Mouse (Mus musculus): ENCODE data around the gene Naaladl2. TPM values are rescaled to one million over a fixed set of nuclear protein-coding genes. Genes with fewer than 3 reads are reported as not detected.

Gene Naaladl2
- polyA plus RNA-seq (2011; ENCODE audit: insufficient read depth, insufficient read length, low read depth, missing spikeins), result 0.21 TPM in 1 of 2 replicates, not detected in the other

DNA sequence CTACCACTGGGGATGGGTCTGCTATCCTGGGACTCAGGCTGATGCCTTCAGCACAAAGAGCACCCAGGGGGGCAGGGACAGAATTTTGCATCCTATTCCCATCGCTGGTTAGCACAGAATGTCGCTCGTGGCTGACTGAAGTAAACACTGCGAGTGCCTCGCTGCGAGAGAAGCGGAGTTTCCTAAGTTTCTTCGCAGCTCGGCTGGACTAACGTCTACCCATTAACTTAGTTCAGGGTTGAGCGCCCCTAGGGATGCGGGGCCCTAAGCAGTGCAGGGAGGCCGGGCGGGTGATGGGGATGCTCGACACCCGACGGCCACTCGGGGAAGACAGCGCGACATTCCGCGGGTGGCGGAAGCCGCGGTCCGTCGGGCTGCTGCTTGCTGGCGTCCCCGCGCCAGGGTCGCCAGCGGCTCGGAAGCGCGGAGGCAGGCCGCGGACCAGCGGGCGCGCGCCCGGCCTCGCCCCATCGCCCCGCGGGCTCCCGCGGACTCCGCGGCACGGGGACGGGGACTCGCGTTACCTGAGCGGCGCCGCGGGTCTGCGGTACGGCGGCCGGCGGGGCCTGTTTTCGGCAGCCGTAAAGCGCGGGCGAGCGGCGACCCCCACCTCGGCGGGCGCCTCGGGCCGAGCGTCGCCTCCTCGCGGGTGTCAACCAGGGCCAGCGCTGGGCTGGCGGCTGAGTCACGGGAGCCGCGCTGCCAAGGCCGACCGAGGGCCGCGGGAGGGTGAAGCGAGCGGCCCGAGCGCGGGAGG lies at the start of gene Naaladl2:
TSS of gene Naaladl2 (minus strand) at position 707 of the 757 bp plus-strand sequence.
- Histone ChIP-seq H3K9ac (ENCODE audit: low read depth, poor library complexity, severe bottlenecking) (peak within 1 kb of the TSS; percentile 92), H3K4me3 (ENCODE audit: low read depth, low read length) (peak within 1 kb of the TSS; percentile 48), H3K9me3 (replicated peaks; ENCODE audit: control insufficient read depth, insufficient read depth, low read length, poor library complexity, severe bottlenecking) (no peaks in the 10 kb centered on the region), H3K27ac (ENCODE audit: insufficient read depth, low read length) (no peak within 1 kb of the TSS), H3K4me1 (ENCODE audit: control insufficient read depth, insufficient read depth, low read length) (no peaks in the 10 kb centered on the region), H3K27me3 (ENCODE audit: control insufficient read depth, insufficient read depth, low read length, poor library complexity, severe bottlenecking) (0 out of 2 replicates have a peak, but pooled peaks cover 1% of the 10 kb centered on the region), H3K36me3 (ENCODE audit: control insufficient read depth, insufficient read depth, low read length, poor library complexity, severe bottlenecking) (no peaks in the 10 kb centered on the region)
- no peak for TF ChIP-seq EP300 (IDR thresholded peaks at IDR 0.05; ENCODE audit: insufficient read depth, low read depth, low read length)
- no peak for TF ChIP-seq CTCF (IDR thresholded peaks at IDR 0.05; ENCODE audit: low read depth, low read length)
- no peak for TF ChIP-seq POLR2A (IDR thresholded peaks at IDR 0.05; ENCODE audit: insufficient read depth, low read length)

DNA sequence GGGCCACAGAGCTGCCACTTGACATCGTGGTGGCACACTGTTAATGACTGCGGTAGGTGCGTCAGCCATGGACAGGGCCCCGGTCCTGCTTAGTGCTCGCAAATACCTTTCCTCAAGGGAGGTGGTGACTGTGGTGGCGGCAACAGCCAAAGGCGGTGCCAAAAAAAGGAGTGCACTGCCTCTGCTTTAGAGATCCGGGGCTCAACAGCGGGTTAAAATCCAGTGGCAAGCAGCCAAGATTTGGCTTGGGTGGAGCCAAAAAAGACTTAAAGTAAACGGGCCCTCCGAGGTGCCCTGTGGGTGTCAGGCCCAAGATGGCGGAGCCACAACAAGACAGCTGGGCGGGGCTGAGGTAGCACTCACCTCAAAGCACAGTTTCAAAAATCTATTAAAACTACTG lies 7.7 kb upstream of the Naaladl2 start:
- Histone ChIP-seq H3K27ac (ENCODE audit: insufficient read depth, low read length) (no peak overlapping the region), H3K36me3 (ENCODE audit: control insufficient read depth, insufficient read depth, low read length, poor library complexity, severe bottlenecking) (no peaks in the 10 kb centered on the region), H3K9ac (ENCODE audit: low read depth, poor library complexity, severe bottlenecking) (no peak overlapping the region), H3K27me3 (ENCODE audit: control insufficient read depth, insufficient read depth, low read length, poor library complexity, severe bottlenecking) (no peaks in the 10 kb centered on the region), H3K4me3 (ENCODE audit: low read depth, low read length) (no peak overlapping the region), H3K4me1 (ENCODE audit: control insufficient read depth, insufficient read depth, low read length) (no peaks in the 10 kb centered on the region), H3K9me3 (replicated peaks; ENCODE audit: control insufficient read depth, insufficient read depth, low read length, poor library complexity, severe bottlenecking) (peaks cover 40% of the 10 kb centered on the region)
- TF ChIP-seq POLR2A (IDR thresholded peaks at IDR 0.05; ENCODE audit: insufficient read depth, low read length) (no peak), CTCF (IDR thresholded peaks at IDR 0.05; ENCODE audit: low read depth, low read length) (no peak), EP300 (IDR thresholded peaks at IDR 0.05; ENCODE audit: insufficient read depth, low read depth, low read length) (no peak)

DNA sequence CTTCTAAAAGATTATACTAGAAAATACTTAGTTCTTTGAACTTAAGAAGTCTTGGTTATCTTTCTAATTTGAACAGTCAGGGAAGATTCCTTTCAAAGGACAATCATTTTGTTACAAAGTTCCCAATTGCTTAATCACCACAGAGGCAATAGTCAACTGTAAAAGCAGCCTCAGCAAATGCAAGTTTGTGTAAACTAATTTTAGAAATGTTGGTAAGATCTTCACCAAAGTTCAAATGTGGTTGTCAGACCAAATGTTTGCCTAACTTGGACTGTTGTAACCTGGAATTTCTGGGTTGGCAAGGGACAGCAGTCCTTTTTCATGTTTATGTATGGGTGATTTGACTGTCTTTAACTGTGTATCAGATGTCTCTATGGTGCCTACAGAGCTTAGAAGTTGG lies 3.2 kb upstream of the Naaladl2 start:
- Histone ChIP-seq H3K4me1 (ENCODE audit: control insufficient read depth, insufficient read depth, low read length) (no peaks in the 10 kb centered on the region), H3K36me3 (ENCODE audit: control insufficient read depth, insufficient read depth, low read length, poor library complexity, severe bottlenecking) (no peaks in the 10 kb centered on the region), H3K27me3 (ENCODE audit: control insufficient read depth, insufficient read depth, low read length, poor library complexity, severe bottlenecking) (0 out of 2 replicates have a peak, but pooled peaks cover 1% of the 10 kb centered on the region), H3K4me3 (ENCODE audit: low read depth, low read length) (no peak overlapping the region), H3K27ac (ENCODE audit: insufficient read depth, low read length) (no peak overlapping the region), H3K9me3 (replicated peaks; ENCODE audit: control insufficient read depth, insufficient read depth, low read length, poor library complexity, severe bottlenecking) (peaks cover 23% of the 10 kb centered on the region), H3K9ac (ENCODE audit: low read depth, poor library complexity, severe bottlenecking) (no peak overlapping the region)
- no peak for TF ChIP-seq CTCF (IDR thresholded peaks at IDR 0.05; ENCODE audit: low read depth, low read length)

DNA sequence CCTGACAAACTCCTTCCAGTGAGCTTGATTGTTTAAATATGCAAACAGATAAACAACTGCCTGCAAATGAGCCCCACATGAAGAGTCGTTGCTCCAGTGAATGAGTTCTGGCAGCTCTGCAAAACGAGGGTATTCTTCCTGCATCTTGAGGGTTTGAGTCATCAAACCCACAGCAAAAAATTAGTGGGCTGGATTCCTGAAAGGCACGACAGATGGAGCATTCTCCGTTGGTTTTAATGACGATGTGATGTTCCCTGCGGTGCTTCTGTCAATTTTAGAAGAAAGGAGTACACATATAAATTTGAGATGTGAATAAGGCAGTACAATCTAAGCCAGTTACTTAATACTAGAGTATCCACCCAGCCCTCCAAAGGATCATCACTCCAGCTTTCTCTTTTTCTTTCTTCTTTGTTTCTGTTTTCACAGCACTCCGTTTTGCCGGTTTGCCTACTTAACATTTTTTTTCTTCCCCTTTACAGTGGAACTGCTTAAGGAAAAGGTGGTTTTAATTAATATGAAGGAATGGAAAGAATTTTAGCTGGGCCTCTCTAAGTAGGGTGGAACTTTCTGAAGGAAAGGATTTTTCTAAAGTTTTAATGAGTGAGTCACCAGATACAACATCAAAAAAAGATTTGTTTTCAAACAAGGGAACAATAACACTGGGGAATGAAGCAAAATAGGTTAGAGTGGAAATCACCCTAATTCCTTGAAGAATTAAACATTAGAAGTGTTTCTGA lies 1.1 kb upstream of the Naaladl2 start:
- no peak overlapping the region for H3K9ac ChIP-seq (ENCODE audit: low read depth, poor library complexity, severe bottlenecking)
- no peaks in the 10 kb centered on the region for H3K4me1 ChIP-seq (ENCODE audit: control insufficient read depth, insufficient read depth, low read length)
- H3K27ac ChIP-seq (ENCODE audit: insufficient read depth, low read length), result no peak overlapping the region
- no peaks in the 10 kb centered on the region for H3K36me3 ChIP-seq (ENCODE audit: control insufficient read depth, insufficient read depth, low read length, poor library complexity, severe bottlenecking)
- TF ChIP-seq CTCF (IDR thresholded peaks at IDR 0.05; ENCODE audit: low read depth, low read length) (no peak), POLR2A (IDR thresholded peaks at IDR 0.05; ENCODE audit: insufficient read depth, low read length) (no peak), EP300 (IDR thresholded peaks at IDR 0.05; ENCODE audit: insufficient read depth, low read depth, low read length) (no peak)
- 0 out of 2 replicates have a peak, but pooled peaks cover 1% of the 10 kb centered on the region for H3K27me3 ChIP-seq (ENCODE audit: control insufficient read depth, insufficient read depth, low read length, poor library complexity, severe bottlenecking)
- no peak overlapping the region for H3K4me3 ChIP-seq (ENCODE audit: low read depth, low read length)
- H3K9me3 ChIP-seq (replicated peaks; ENCODE audit: control insufficient read depth, insufficient read depth, low read length, poor library complexity, severe bottlenecking), result peaks cover 13% of the 10 kb centered on the region

DNA sequence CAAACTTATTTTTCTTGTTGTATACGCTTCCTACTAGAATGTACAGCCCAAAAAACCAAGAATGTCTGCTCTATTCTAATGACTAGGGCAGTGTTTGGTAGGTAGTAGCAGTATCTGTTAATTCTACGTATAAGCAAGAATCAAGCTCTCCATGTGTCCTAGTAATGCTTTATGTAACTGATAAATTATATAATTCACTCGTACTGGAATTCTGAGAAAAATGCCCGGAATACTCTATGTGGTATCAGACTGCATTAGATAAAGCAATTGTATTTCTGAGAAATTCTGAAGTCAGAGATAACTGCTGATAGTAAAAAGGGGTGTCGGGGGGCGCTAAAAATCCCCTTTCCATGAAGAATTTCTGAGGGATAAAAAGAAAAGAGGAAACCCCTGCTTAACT lies 950 bp downstream of the Naaladl2 start:
- Histone ChIP-seq H3K36me3 (ENCODE audit: control insufficient read depth, insufficient read depth, low read length, poor library complexity, severe bottlenecking) (no peaks in the 10 kb centered on the region), H3K9me3 (replicated peaks; ENCODE audit: control insufficient read depth, insufficient read depth, low read length, poor library complexity, severe bottlenecking) (no peaks in the 10 kb centered on the region), H3K4me1 (ENCODE audit: control insufficient read depth, insufficient read depth, low read length) (no peaks in the 10 kb centered on the region), H3K27ac (ENCODE audit: insufficient read depth, low read length) (no peak overlapping the region), H3K27me3 (ENCODE audit: control insufficient read depth, insufficient read depth, low read length, poor library complexity, severe bottlenecking) (0 out of 2 replicates have a peak, but pooled peaks cover 1% of the 10 kb centered on the region), H3K9ac (ENCODE audit: low read depth, poor library complexity, severe bottlenecking) (peak overlapping the region; percentile 92), H3K4me3 (ENCODE audit: low read depth, low read length) (peak overlapping the region; percentile 48; the same call in 1 of the 2 replicates)
- TF ChIP-seq EP300 (IDR thresholded peaks at IDR 0.05; ENCODE audit: insufficient read depth, low read depth, low read length) (no peak), POLR2A (IDR thresholded peaks at IDR 0.05; ENCODE audit: insufficient read depth, low read length) (no peak), CTCF (IDR thresholded peaks at IDR 0.05; ENCODE audit: low read depth, low read length) (no peak)

DNA sequence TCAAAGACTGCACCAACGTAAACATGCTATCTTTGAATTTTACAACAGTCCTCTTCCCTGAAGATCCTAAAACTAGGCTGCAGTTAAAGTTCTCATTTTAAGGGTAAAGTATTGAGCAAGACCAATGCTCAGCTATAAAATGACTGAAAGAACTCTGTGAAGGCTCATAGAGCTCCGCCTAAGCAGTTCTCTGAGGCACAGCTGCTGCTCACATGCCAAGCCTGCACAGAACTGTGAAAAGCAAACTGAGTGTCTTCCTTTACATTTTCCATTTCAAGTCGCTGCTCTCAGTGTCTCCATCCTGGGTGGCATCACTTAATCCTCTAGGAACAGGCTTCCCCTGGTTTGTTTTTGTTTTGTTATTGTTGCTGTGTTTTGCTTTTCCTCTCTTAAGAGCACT lies 12.2 kb downstream of the Naaladl2 start:
- H3K9me3 ChIP-seq (replicated peaks; ENCODE audit: control insufficient read depth, insufficient read depth, low read length, poor library complexity, severe bottlenecking), result no peaks in the 10 kb centered on the region
- H3K27me3 ChIP-seq (ENCODE audit: control insufficient read depth, insufficient read depth, low read length, poor library complexity, severe bottlenecking), result no peaks in the 10 kb centered on the region
- H3K27ac ChIP-seq (ENCODE audit: insufficient read depth, low read length), result no peak overlapping the region
- no peaks in the 10 kb centered on the region for H3K36me3 ChIP-seq (ENCODE audit: control insufficient read depth, insufficient read depth, low read length, poor library complexity, severe bottlenecking)
- H3K4me3 ChIP-seq (ENCODE audit: low read depth, low read length), result no peak overlapping the region
- no peak overlapping the region for H3K9ac ChIP-seq (ENCODE audit: low read depth, poor library complexity, severe bottlenecking)
- no peaks in the 10 kb centered on the region for H3K4me1 ChIP-seq (ENCODE audit: control insufficient read depth, insufficient read depth, low read length)
- TF ChIP-seq CTCF (IDR thresholded peaks at IDR 0.05; ENCODE audit: low read depth, low read length) (no peak), EP300 (IDR thresholded peaks at IDR 0.05; ENCODE audit: insufficient read depth, low read depth, low read length) (no peak), POLR2A (IDR thresholded peaks at IDR 0.05; ENCODE audit: insufficient read depth, low read length) (no peak)
